Mouse (Mus musculus) myocyte (in vitro differentiated cells): ENCODE data around the gene Cab39l.

Experiments
- E2F4 ChIP-seq: IDR thresholded peaks from one replicate; pipeline ENCODE4 v1.6.1; 2011; ENCODE audit warnings: mild to moderate bottlenecking, control low read depth, moderate library complexity; ENCODE audit not compliant: insufficient read depth
- MAX ChIP-seq: IDR thresholded peaks from one replicate; pipeline ENCODE4 v1.6.1; 2011; ENCODE audit warnings: low read depth, mild to moderate bottlenecking, control low read depth
- MYOG ChIP-seq, 3 experiments: IDR thresholded peaks; one replicate each; pipeline ENCODE4 v1.6.1; 2011; ENCODE audit warnings: control low read depth in 2 of 3, low read depth in 2 of 3, mild to moderate bottlenecking in 2 of 3; ENCODE audit not compliant: insufficient read length in 2 of 3, control insufficient read depth in 1 of 3, insufficient read depth in 1 of 3
- POLR2AphosphoS2 ChIP-seq: IDR thresholded peaks from one replicate; pipeline ENCODE4 v1.6.1; 2011; ENCODE audit warnings: low read depth, control low read depth; ENCODE audit not compliant: insufficient read length
- TCF12 ChIP-seq: IDR thresholded peaks from one replicate; pipeline ENCODE4 v1.6.1; 2011; ENCODE audit warnings: mild to moderate bottlenecking, control low read depth; ENCODE audit not compliant: poor library complexity, insufficient read depth, severe bottlenecking

DNA sequence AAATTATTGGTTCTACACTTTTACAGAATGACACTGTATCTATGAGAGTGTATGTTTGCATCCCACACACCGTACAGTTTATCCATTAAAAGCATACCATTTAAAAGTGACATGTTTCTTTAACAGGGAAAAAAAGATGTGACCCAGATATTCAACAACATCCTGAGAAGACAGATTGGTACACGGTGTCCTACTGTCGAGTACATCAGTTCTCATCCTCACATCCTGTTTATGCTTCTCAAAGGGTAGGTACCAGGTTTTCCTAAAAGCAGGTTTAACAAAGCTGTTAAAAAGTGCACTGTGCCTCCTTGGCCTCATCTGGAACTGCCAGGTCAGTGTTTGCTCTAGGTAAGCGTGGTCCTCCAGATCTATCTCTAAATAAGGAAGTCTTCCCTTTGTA lies 65.4 kb downstream of the Cab39l start:
- TF ChIP-seq E2F4 (no peak), MAX (no peak), TCF12 (no peak), POLR2AphosphoS2 (no peak), MYOG (IDR thresholded peaks at IDR 0.05; ENCODE audit: control insufficient read depth in 1 of 3, insufficient read depth in 1 of 3, insufficient read length in 2 of 3, low read depth in 2 of 3) (no peak)
